Mouse (Mus musculus) thymus, adult 2 months (tissue): ENCODE results near the gene Rims1.

Experiments
- CTCF ChIP-seq: fragments of 200-500 bp; IDR thresholded peaks from 2 replicates; pipeline ENCODE4 v1.5.1; 2012; ENCODE audit warnings: mild to moderate bottlenecking, control low read depth, low read length, moderate library complexity, borderline replicate concordance; ENCODE audit not compliant: control insufficient read depth, poor library complexity, insufficient read depth; ENCODE audit errors: extremely low read depth
- POLR2A ChIP-seq: fragments of 200-500 bp; IDR thresholded peaks from 2 replicates; pipeline ENCODE4 v1.6.1; 2012; ENCODE audit warnings: mild to moderate bottlenecking, low read length, control low read depth, moderate library complexity; ENCODE audit not compliant: control insufficient read depth, poor library complexity, insufficient read depth; ENCODE audit errors: extremely low read depth

DNA sequence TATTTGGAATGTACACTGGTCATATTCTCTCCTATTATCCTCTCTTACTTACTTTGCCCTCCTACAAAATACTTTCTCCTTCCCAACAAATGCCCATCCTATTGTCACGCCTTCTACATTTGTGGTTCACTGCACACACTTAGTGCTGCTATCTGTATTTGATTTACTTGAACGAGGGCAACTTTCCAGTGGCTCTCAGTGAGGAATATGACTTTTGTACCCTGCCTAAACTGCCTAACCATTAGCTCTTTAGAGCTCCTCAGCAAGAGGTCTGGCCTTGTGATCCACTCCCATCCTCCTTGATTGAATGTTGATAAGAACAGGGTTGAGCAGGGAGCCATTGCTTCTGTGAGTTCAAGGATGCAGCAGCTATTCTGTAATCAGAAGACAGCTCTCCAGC, 531.7 kb downstream of the Rims1 start:
- TF ChIP-seq CTCF, result no peak
- TF ChIP-seq POLR2A, result no peak
